Mouse (Mus musculus) Patski (cell line): ENCODE measurements at regions not wholly inside any gene's neighbourhood (a gene's known extent, or its start where the extent isn't known, plus 50 kb on each side); places are given as distances from the start of the nearest gene placed in this dataset.
"Not testable (repeated sequence)": the region's sequence is repeated elsewhere in the genome, so short reads cannot be mapped to it uniquely, and the experiment has no call there.

Source experiments
- ATAC-seq: fragments of 100-300 bp; one replicate; pipeline ENCODE4 v1.8.0; 2021
- CTCF ChIA-PET: fragments of 350-600 bp; sonication (Branson Sonifier 250); formaldehyde crosslinking; loops from one replicate; lab custom pipeline; 2022; ENCODE audit warnings: inconsistent platforms; lab: Charles Lee
- POLR2A ChIA-PET: fragments of 350-600 bp; sonication (Branson Sonifier 250); formaldehyde crosslinking; loops from one replicate; lab custom pipeline; 2022; ENCODE audit warnings: antibody characterized with exemption, inconsistent platforms; lab: Charles Lee
- DNase-seq: peaks from one replicate; pipeline ENCODE4 v3.0.0-alpha.2; 2011; ENCODE audit warnings: low read depth, low spot score
- H3K27me3 ChIP-seq: fragments of 371-371 bp; one replicate; pipeline ENCODE4 v1.5.1; 2021
- CTCF ChIP-seq: fragments of 100-300 bp; IDR thresholded peaks from one replicate; pipeline ENCODE4 v1.5.1; 2021
- in situ Hi-C: fragments of 300-500 bp; cut with MboI; formaldehyde crosslinking; loops from 3 replicates; pipeline ENCODE4 v1.11.1; 2018; ENCODE audit warnings: low pct_unique_long_range_greater_than_20kb, mixed read lengths

DNA sequence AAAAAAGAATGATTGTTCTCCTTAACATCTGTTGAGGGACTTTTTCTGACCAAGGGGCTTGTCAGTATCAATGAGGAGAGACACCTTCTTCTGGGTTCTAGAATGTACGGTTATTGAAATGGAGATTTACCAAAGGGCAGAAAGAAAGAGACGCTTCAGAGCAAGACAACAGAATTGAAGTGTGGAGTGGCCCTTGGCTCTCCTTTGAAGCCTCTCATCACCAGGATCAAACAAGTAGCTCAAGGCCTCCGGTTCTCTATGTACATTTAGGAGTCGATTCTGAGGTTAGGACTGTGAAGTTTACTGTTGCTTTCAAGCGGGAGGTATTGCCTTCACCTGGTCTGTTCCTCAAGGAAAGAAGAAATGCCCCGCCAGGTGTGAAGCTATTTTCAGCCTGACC is 53.2 kb upstream of the Jarid2 start:
- CTCF ChIA-PET, result interaction anchor here (1.4 kb wide), 1 partner anchor 72 kb away, joined by 3 read pairs; no protein-coding TSS in a partner anchor
- no peak for DNase-seq
- in situ Hi-C loops, result no loop called here
- no peak for ATAC-seq
- POLR2A ChIA-PET, result no interaction called here
- TF ChIP-seq CTCF, result no peak
- H3K27me3 ChIP-seq, result no peaks in the 10 kb centered on the region

DNA sequence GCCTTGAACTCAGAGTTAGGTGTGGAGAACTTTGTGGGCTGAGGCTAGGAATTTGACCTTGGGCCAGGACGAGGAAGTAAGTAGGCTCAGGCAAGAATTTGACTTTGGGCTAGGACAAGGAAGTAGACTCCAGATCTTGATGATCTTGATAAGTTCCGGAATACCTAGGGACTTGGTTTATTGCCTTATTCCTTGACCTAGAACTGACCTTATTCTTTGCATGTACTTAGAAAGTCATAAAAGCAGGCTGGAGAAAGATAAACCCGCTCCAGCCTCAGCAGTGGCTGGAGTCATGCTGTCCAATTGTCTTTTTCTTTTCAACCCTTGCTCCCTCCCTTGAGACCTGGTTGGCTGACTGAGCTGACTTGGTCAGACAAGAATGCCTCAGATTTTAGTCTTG is 51.2 kb upstream of the Jarid2 start:
- no peak for TF ChIP-seq CTCF
- H3K27me3 ChIP-seq, result no peaks in the 10 kb centered on the region
- ATAC-seq, result no peak
- ChIA-PET POLR2A (no interaction called here), CTCF (no interaction called here)
- in situ Hi-C loops, result no loop called here
- DNase-seq, result no peak

DNA sequence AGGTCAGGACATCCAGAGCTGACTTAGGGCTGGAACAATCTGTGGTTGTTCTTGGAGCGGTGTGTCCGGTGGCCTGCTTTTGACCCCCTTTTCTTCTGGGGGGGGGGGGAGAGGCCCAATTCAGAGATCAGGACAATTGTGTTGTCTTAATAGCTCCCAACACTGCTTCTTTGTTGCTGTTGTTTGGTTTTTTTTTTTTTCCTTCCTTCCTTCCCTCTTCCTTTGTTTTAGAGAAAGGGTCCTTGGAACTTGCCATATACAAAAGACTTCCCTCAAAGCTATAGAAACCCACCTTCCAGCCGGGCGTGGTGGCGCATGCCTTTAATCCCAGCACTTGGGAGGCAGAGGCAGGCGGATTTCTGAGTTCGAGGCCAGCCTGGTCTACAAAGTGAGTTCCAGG is 49.8 kb upstream of the Jarid2 start:
- ATAC-seq, POLR2A ChIA-PET, CTCF ChIA-PET, H3K27me3 ChIP-seq, in situ Hi-C loops, DNase-seq: not testable (repeated sequence)
